Mouse (Mus musculus) brain, embryonic 18.5 days (tissue): ENCODE measurements around the gene Rgs12.

Experiments used
- DNase-seq: peaks from one replicate; pipeline ENCODE4 v3.0.0-alpha.2; 2012; ENCODE audit warnings: low read depth, low spot score

Gene Rgs12

DNA sequence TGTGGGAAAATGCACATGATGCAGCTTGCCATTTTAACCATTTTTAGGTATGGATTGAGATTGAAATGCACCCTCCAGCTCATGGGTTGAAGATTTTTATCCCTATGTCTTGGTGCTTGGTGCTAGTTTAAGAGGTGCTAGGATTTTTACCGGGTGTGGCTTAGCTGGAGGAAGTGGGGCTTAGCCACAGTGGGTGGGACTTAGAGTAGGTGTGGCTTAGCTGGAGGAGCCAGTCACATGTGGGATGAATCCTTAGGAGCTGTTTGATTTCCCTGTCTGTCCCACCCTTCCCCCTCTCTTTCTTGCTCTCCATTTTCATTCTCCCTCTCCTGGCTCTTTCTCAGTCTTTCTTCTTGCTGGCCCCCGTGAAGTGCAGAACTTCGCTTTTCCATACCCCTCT is 32.5 kb downstream of the Rgs12 start:
- DNase-seq: no peak

DNA sequence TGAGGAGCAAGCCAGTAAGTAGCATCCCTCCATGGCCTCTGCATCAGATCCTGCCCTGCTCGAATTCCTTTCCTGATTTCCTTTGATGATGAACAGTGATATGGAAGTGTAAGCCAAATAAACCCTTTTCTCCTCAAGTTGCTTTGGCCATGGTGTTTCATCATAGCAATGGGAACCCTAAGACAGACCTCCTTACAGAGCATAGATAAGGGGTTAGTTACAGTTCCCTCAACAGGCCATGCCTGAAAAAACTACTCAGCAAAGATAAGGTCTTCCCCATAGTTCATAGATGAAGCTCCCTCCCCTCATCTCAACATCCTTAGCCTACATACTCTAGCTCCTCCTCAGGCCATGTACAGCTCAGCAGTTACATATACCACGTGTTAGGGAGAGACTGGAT is 35.7 kb downstream of the Rgs12 start:
- DNase-seq: no peak

DNA sequence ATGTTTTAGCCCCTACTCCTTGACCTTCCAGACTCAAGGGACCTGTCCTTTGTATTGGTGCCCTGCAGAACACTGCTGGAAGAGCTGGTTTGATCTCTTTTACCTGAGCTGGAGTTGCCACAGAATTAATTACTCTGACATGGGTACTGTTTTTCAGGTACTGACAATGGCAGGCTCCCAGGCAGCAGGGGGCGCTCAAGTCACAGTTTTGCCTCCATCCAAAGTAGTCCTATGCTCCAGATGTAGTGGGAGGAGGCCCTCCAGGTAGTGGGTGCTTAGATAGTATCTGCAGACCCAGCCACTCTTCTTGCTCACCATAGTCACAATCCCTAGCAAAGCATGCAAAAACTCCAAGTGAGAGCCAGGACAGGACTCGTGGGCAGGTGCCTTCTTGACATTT is 36.6 kb downstream of the Rgs12 start:
- DNase-seq: no peak

DNA sequence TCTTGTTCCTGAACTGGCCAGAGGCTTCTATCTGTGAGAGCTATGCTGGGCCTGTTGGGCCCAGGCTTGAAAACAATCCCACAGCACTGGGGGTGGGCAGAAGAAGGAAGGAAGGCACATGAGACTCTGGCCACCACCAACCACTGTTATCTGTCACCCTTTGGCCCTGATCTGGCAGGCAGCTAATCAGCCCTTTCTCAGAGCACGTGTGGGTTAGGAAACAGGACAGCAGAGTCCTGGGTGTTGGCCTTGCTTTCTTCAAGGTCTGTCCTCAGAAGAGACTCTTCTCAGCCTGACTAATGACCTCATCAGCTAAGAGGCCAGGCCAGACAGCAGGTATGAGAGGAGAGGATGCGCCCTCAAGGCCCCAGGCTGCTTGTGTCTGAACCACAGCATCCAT is 38.2 kb downstream of the Rgs12 start:
- DNase-seq: no peak

DNA sequence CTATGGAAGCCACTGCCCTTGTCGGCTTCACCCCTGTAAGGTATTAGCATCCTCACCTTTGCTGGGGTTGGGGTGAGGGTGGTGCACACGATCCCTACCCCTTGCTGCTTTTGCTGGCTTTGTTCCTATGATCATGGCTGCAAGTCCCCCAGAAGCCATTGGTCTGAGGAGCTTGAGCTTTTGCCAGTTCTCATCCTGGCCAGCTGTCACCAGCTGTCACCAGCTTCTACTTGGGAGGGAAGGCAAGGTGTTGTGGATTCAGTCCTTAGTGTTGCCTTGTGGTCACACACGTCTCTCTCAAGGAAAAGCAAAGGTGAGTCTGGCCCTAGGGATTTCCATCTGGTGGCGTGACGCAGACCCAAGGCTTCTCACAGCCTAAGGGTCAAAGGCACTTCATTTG is 39.4 kb downstream of the Rgs12 start:
- no peak for DNase-seq

DNA sequence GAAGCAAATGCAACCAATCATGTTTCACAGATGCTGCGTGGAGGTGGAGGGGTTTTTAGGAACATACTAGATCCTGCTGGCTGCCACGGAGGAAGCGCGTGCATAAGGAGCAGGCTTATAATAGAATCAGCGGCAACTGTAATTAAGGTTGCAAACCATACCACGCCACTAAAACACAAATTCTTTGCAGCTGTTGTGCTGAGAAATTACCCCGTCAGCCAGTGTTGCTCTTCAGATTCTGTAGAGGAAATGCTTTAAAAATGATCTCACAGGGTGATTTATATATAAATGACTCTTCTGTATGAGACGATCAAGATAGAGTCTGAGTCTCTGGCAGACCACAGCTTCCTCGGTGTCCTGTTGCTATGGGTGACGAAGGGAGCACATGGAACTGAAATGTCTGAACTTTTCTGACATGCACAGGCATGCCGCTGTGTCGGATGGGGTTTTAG is 40.1 kb downstream of the Rgs12 start:
- DNase-seq: no peak

DNA sequence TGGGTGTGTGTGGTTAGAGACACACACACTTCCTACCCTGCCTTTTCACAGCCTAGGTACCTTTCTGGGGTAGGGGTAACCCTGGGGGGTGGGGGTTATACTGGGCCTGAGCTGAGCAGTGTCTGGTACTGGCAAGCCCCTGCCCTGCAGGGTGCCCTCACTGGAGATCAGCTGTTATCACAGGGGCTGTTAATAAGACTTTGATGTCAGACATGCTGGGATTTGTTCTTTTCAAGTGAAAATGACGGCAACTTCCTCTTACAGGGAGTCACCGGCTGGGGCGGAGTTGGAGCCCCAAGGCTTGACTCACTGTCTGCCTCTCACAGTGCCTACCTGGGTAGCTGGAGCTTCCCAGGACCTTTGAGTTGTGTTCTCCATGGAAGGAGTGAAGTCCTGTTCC is 49.5 kb downstream of the Rgs12 start:
- DNase-seq: no peak

DNA sequence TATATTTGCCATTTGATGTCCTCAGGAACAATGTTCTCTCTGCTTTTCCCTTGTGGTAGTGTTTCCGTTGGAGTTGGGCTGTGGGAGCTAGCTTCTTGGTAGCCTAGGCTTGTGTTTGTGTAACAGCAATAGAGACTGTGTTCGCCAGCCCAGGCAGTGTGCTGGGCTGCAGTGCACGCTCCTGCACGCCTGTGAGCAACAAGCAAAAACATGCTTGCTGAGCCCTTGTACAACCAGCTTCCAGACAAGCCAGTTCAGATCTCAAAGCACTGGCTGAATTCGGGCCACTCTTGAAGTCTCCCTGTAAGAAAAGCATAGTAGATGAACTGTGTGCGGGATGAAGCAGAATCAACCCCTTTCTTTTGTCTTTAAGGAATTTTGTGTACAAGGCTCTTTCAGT is 50.0 kb downstream of the Rgs12 start:
- DNase-seq: no peak

DNA sequence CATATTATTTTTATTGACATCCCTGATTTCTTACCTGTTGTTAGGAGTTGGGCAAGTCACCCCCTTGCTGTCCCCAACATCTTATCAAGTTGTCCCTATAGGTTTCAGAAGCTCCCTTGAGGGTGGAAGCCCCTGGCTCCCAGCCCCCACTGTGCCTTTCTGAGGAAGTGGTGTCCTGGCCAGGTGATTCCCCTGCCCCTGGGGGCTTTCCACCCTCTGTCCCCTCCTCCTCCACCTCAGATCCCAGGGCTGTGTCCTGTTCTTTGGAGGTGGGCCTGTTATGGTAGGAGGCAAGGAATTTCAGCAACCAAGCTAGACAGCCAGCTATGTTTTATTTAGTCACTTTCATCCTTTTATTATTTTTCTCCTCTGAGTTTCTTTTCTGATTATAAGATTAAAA is 51.1 kb downstream of the Rgs12 start:
- no peak for DNase-seq

DNA sequence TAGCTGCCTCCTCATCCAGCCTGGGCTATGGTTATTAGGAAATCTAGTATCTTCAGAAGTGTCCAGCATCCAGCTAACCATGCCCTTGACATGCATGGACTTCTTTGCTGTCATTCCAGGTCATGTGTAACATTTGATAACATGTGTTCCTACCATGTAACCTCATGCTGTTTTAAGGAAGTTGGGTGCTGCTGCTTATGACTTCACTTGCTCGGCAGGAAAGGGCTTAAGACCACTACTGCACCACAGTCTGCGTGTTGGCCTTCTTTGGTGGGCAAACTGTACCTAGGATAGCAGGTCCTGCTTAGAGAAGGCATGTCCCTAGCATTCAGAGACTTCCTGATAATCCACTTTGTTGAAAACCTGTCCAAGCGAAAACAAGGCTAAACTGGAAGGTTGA is 51.9 kb downstream of the Rgs12 start:
- no peak for DNase-seq

DNA sequence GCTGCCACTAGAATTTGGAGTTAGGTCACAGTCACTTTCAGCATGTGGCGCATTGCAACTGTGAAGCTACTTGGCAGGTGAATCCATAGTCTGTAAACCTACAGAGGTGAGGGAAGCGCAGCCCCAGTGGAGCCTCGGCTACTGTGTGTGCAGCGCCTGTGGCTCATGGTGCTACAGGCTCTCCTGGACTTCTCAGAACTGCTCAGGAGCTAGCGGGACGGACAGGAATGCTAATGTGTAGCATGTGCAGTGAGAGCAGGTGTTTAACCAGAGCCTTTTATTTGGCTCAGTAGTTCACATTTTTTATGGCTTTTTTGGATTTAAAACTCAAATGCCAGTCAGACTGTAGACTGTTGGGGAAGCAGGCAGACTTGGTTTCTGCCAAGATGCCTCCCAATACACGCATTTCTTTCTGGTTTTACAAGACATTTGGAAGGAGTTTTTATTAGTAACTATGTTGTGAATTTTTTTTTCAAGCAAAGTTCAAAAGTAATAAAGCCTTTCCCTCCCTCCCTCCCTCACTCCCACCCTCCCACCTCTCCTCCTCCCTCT is 54.4 kb downstream of the Rgs12 start:
- DNase-seq: no peak

DNA sequence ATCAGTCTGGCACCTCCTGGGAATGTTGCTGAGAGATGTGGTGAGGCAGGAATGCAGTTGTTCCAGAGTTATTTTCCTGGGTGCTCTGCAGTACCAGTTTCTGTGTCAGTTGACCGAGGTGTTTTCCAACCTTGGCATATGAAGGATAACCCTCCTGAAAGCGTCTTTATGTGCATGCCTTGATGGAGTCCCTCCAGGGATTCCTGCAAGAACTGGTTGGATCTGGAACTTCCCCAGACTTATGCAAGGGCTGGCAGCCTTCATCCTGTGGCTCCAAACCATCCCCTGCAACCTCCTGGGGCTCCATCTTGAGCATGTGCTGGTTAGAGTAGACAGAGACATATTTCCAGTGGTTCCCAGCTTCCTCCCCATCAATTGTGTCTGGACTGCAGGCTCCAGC is 55.5 kb downstream of the Rgs12 start:
- no peak for DNase-seq

DNA sequence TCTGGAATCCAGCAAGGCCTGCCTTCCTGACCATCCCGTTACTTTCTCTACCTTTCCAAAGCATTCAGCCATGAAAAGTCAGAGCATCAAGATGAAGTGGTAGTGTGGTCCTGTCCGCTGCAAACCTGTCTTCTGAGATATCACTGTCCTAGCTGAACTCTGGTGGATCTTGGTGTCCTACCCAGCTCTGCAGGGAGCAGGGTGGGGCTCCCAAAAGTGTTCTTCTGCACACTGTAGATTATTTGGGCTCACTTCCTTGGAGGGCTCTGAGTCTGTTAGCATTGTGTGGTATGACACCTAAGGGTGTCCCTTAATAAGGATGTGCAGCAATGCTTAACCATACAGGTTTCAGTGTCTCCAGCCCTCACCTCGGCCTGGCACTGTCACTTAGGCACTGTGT is 56.4 kb downstream of the Rgs12 start:
- no peak for DNase-seq

DNA sequence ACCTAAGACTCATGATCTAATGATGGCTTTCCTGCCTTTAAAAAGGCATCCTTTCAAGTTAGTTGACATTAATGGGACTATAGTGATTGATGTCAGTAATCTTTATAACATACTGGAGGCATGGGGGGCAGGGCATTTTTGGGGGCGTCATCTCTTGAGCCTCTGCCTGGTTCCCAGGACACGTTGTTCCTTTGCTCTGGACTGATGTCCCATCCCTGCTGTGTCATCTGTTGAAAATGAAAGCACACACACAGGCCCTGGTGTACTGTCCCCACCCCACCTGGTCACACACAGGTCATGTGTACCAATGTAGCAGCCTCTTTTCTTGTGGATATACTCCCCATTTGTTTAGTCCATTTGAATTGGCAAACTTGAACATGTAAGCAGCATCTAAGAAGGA is 57.4 kb downstream of the Rgs12 start:
- DNase-seq: no peak

DNA sequence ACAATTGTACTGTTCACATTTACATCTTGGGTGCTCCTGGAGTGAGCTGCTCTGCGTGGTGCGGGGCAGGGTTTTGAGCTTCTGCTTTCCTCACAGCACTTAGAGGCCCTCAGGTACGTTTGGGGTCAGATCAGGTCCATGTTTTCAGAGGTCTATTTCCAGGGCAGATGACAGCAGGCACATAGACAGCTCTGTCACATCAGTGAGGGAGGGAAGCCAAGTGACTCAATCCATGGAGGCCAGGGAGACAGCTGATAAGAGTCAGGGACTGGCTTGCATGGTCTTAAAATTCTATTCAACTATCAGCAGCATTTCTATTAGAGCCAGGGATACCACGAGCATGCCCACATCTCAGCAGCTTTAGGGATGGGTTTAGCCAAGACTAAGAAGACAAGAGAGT is 59.9 kb downstream of the Rgs12 start:
- no peak for DNase-seq

DNA sequence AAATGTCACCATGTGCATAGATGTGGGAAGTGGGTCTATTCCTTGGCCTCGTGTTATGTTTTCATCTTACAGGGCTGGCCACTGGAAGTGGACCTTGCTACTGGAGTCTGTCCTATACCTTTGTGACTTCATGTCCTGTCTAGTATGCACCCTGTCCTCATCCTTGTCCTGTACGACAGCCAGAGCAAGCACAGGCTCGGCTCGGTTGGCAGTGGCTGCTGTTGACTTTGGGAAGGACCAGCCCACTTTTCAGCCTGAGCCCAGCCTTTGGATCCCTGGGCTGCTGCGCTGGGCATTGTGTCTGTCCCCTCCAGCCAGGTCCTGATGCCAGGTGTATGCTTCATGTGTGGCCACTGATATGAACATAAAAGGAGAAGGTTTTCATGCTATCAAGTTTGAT is 61.4 kb downstream of the Rgs12 start:
- DNase-seq: no peak

DNA sequence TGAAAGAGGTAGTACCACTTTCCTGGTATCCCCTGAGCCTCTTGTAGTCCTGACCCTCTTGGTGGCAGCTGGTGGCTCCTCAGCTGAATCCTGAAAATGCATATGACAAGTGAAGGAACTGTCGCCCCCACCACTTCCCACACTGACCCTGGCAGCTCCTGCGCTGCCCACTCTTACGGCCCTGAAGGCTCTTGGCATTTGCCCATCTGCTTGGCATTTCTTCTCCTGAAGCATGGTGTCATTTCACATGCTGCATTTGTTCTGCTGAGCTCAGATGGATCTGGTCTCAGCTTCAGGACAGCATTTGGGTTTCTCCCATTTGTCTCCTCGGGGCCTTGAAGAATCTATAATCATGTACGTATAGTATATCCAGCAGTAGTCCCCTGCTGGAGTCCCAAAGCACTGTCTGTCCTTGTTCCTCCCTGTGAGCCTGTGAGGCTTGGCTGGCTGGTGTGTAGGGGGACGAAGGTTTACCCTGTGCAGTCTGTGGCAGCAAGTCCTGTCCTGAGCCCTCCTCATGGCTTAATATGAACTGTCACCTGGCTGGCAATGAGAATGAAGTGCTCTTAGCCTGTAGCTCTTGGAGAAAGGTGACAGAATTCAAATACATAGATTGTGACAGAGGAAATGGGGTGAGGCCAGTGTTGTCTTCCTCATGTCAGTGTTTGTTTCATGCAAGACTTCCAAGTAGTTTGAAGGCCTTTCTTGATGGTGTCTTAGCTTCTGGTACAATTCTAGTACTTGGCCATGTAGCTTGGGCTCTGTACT is 62.1 kb downstream of the Rgs12 start:
- no peak for DNase-seq

DNA sequence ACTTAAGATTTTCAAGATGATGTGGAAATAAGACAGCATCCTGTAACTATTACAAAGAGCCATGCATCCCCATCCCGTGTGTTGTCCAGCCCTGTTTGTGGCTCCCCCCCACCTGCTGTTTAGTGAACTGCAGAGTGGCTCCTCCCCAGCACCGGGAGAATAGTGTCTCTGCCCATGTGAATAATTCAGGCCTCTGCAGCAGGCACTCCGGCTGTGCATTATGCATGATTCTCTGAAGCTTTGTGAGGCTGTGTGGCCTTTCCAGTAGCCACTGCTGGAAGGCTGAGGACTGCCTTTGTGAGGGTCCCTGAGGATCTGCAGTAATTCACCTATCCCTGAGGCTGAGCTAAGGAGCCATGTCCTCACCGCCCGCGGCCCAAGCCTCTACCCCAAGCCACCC is 64.8 kb downstream of the Rgs12 start:
- no peak for DNase-seq

DNA sequence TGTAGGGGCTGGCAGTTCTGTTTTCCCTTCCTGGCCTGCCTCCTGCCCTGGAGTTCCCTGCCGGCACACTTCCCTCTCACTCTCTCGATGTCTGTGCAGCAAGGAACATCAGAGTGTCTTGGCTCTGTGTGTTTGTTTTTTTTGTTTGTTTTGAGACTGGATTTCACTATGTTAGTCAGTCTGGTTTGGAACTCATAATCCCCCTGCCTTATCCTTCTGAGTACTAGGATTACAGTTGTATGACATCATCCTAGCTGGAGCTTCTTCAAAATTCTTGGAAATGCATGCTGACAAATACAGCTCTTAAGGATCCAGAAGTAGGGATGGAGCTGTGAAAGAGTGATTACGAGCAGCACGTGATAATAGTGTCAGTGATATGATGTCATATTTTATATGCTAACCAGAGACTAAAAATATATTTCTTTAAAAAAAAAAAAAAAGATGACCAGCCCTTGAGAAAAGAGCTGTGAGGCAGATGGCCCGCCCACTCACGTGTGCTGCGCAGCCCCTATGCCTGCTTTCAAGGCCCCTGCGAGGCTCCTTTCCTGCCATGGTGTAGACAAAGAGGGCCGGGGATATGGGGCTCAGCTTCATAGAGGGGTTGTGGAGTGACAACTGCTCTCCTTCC is 70.5 kb downstream of the Rgs12 start:
- DNase-seq: no peak

DNA sequence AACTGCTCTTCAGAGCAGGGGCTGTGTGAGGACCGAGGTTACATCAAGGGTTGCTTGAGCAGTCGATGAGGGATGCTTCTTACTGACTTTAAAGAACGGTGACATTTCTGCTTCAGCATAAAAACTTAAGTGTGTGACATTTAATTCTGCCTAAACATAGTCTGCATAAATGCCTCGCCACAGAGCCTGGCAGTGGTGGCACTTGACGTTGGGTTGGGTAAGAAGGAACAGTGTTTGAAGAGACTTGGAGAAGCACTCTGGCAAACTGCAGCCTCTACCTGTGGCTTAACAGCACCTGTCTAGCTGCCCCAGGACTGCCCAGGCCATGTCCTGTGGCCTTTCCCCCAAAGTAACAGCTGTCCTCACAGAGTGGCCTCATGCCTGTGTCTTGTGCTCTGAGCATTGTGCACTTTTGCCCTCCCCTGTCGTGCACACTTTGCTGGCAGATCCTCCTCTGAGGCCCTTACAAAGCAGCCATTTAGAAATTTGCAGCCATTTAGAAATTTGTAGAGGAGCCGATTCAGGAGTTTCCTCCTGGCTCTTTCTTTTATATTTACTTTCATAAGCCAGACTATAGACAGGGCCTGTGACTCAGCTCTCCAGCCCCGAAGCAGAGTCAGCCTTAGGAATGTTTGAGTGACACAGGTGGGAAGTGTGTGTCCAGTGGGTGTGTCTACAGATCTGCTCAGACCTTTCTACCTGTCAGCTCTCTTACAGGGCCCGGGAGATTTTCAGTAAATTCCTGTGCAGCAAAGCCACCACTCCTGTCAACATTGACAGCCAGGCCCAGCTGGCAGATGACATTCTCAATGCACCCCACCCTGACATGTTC is 71.4 kb downstream of the Rgs12 start:
- no peak for DNase-seq

DNA sequence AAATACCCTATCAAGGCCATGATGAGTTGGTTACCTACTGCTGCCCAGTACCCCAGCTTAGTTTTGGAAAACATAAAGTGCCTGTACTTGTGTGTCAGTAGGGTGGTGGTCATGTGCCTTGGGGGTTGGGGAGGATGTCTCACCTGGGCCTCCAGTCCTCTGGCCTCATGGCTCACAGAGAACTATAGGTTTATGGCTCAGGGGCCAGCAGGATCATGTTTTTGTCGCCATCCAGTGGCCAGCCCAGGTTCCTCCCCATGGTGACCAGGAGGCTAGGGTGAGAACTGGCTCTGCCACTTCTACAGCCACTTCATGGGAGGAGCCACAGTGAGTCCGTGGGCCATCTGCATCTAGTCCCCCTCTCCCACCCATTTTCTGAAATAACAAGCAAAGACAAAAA is 75.7 kb downstream of the Rgs12 start:
- no peak for DNase-seq

DNA sequence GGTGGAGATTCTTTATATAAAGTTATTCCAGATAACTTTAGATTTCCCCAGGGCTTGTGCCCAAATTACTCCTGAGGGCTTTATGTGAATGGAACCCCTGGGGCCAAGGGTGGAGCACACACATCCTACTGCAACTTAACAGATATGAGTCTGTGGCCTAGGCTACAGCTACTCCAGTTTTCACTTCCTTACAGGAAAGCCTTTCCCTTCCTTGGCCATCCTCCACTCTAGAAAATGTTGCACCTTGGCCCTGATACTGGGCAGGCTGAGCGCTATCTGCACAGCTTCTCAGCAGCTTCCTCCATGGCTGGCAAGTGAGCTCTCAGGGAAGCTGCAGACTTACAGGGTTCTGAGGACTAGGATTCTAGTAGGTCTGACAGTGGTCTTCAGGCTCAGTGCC is 80.1 kb downstream of the Rgs12 start:
- DNase-seq: no peak
